Mouse (Mus musculus) heart, embryonic 16.5 days (tissue): ENCODE measurements at regions not wholly inside any gene's neighbourhood (a gene's known extent, or its start where the extent isn't known, plus 50 kb on each side); places are given as distances from the start of the nearest gene placed in this dataset.

Source experiments
- ATAC-seq: fragments of 200-750 bp; cut with Nextera tagmentation; replicated peaks from 2 replicates; pipeline ENCODE4 v1.8.0; 2017; ENCODE audit warnings: moderate number of reproducible peaks; ENCODE audit not compliant: insufficient read depth, low FRiP score; ENCODE audit errors: extremely low read depth
- H3K27ac ChIP-seq: fragments of 300-500 bp; sonication (generic); 2 replicates; pipeline ENCODE4 v1.5.1; 2014; ENCODE audit warnings: mild to moderate bottlenecking, low read length, control low read depth, moderate library complexity
- H3K27me3 ChIP-seq: fragments of 300-500 bp; sonication (generic); 2 replicates; pipeline ENCODE4 v1.6.1; 2014; ENCODE audit warnings: low read length, mixed read lengths; ENCODE audit not compliant: control insufficient read depth, insufficient read depth
- H3K36me3 ChIP-seq: fragments of 300-500 bp; sonication (generic); 2 replicates; pipeline ENCODE4 v1.6.1; 2014; ENCODE audit not compliant: control insufficient read depth, insufficient read depth
- H3K4me1 ChIP-seq: fragments of 300-500 bp; sonication (generic); 2 replicates; pipeline ENCODE4 v1.6.1; 2014; ENCODE audit warnings: low read length, mixed read lengths; ENCODE audit not compliant: control insufficient read depth, insufficient read depth
- H3K4me2 ChIP-seq: fragments of 300-500 bp; sonication (generic); 2 replicates; pipeline ENCODE4 v1.6.1; 2014; ENCODE audit warnings: low read depth, mild to moderate bottlenecking, control low read depth, low read length
- H3K4me3 ChIP-seq: fragments of 300-500 bp; sonication (generic); 2 replicates; pipeline ENCODE4 v1.5.1; 2014; ENCODE audit warnings: mild to moderate bottlenecking, control low read depth, low read length
- H3K9ac ChIP-seq: fragments of 300-500 bp; sonication (generic); 2 replicates; pipeline ENCODE4 v1.6.1; 2014; ENCODE audit warnings: low read length, control low read depth
- H3K9me3 ChIP-seq: fragments of 300-500 bp; sonication (generic); replicated peaks from 2 replicates; pipeline ENCODE4 v1.6.1; 2016; ENCODE audit warnings: low read length; ENCODE audit not compliant: control insufficient read depth
- WGBS: fragments of 180-500 bp; shearing (Covaris S2); extraction: QIAGEN DNeasy Blood & Tissue Kit; methylation state at CpG from one replicate; pipeline ENCODE4 v1.1.7; 2014; 5-methylcytosine and 5-hydroxymethylcytosine counted together

GRCm38 (mm10) chr17:26355301-26355700 lies 59.3 kb upstream of the Neurl1b start:
- H3K4me3 ChIP-seq, result no peak overlapping the region
- 64% methylated on average over 3 of the region's 3 CpGs for WGBS
- H3K27me3 ChIP-seq, result no peaks in the 10 kb centered on the region
- H3K36me3 ChIP-seq, result no peaks in the 10 kb centered on the region
- no peak overlapping the region for H3K9ac ChIP-seq
- H3K27ac ChIP-seq, result no peak overlapping the region
- H3K4me2 ChIP-seq, result no peak overlapping the region
- peaks cover 16% of the 10 kb centered on the region for H3K4me1 ChIP-seq
- ATAC-seq, result no peak
- H3K9me3 ChIP-seq, result no peaks in the 10 kb centered on the region

GRCm38 (mm10) chr17:26356906-26357305 lies 57.7 kb upstream of the Neurl1b start:
- WGBS, result 76% methylated on average over 5 of the region's 5 CpGs
- Histone ChIP-seq H3K27me3 (no peaks in the 10 kb centered on the region), H3K27ac (no peak overlapping the region), H3K4me2 (no peak overlapping the region), H3K36me3 (no peaks in the 10 kb centered on the region), H3K9ac (no peak overlapping the region), H3K4me1 (peaks cover 33% of the 10 kb centered on the region), H3K4me3 (no peak overlapping the region), H3K9me3 (no peaks in the 10 kb centered on the region)
- ATAC-seq, result no peak

- no peaks in the 10 kb centered on the region for H3K27me3 ChIP-seq
- no peak overlapping the region for H3K4me3 ChIP-seq
- no peaks in the 10 kb centered on the region for H3K36me3 ChIP-seq
- 31% methylated on average over 4 of the region's 4 CpGs for WGBS
- H3K4me1 ChIP-seq, result peaks cover 35% of the 10 kb centered on the region
- H3K27ac ChIP-seq, result no peak overlapping the region
- ATAC-seq, result 0 out of 2 replicates have a peak, but pooled peaks have one; percentile 19
- H3K9ac ChIP-seq, result no peak overlapping the region
- H3K4me2 ChIP-seq, result no peak overlapping the region
- H3K9me3 ChIP-seq, result no peaks in the 10 kb centered on the region
These were observed 56.8 kb upstream of the Neurl1b start for GRCm38 (mm10) chr17:26357784-26358183.

GRCm38 (mm10) chr17:26360711-26361110 lies 53.9 kb upstream of the Neurl1b start:
- Histone ChIP-seq H3K27me3 (no peaks in the 10 kb centered on the region), H3K9ac (peak overlapping the region; percentile 48), H3K4me3 (no peak overlapping the region), H3K9me3 (no peaks in the 10 kb centered on the region), H3K36me3 (no peaks in the 10 kb centered on the region), H3K4me2 (no peak overlapping the region), H3K27ac (peak overlapping the region; percentile 75), H3K4me1 (peaks cover 45% of the 10 kb centered on the region)
- WGBS, result 58% methylated on average over 6 of the region's 6 CpGs
- ATAC-seq, result no peak

GRCm38 (mm10) chr17:26361420-26361819 lies 53.2 kb upstream of the Neurl1b start:
- H3K27me3 ChIP-seq, result no peaks in the 10 kb centered on the region
- peak; percentile 43 for ATAC-seq
- H3K4me1 ChIP-seq, result peaks cover 45% of the 10 kb centered on the region
- no peaks in the 10 kb centered on the region for H3K36me3 ChIP-seq
- peak overlapping the region; percentile 48 for H3K9ac ChIP-seq
- peak overlapping the region; percentile 75 for H3K27ac ChIP-seq
- H3K4me2 ChIP-seq, result peak overlapping the region; percentile 27
- H3K4me3 ChIP-seq, result no peak overlapping the region
- 27% methylated on average over 7 of the region's 7 CpGs for WGBS
- H3K9me3 ChIP-seq, result no peaks in the 10 kb centered on the region

GRCm38 (mm10) chr17:26361992-26362391 lies 52.6 kb upstream of the Neurl1b start:
- H3K9ac ChIP-seq, result peak overlapping the region; percentile 44; the same call in 1 of the 2 replicates

GRCm38 (mm10) chr17:26362586-26363361 lies 51.9 kb upstream of the Neurl1b start:
- no peak for ATAC-seq
- 34% methylated on average over 12 of the region's 12 CpGs for WGBS
- H3K4me2 ChIP-seq, result no peak overlapping the region

More at GRCm38 (mm10) chr17:26361992-26362391, 52.6 kb upstream of the Neurl1b start:
- no peaks in the 10 kb centered on the region for H3K9me3 ChIP-seq
- H3K4me3 ChIP-seq, result no peak overlapping the region
- peak overlapping the region; percentile 27 for H3K4me2 ChIP-seq
- no peaks in the 10 kb centered on the region for H3K27me3 ChIP-seq
- ATAC-seq, result peak; percentile 54
- 24% methylated on average over 2 of the region's 3 CpGs for WGBS
- peaks cover 45% of the 10 kb centered on the region for H3K4me1 ChIP-seq
- peak overlapping the region; percentile 75 for H3K27ac ChIP-seq
- H3K36me3 ChIP-seq, result no peaks in the 10 kb centered on the region

GRCm38 (mm10) chr17:26363853-26364532 lies 50.6 kb upstream of the Neurl1b start:
- WGBS, result 58% methylated on average over 5 of the region's 5 CpGs
- H3K4me1 ChIP-seq, result peaks cover 48% of the 10 kb centered on the region
- H3K9ac ChIP-seq, result no peak overlapping the region
- no peak overlapping the region for H3K4me3 ChIP-seq
- H3K9me3 ChIP-seq, result no peaks in the 10 kb centered on the region
- H3K4me2 ChIP-seq, result no peak overlapping the region
- no peak overlapping the region for H3K27ac ChIP-seq
- ATAC-seq, result no peak
- no peaks in the 10 kb centered on the region for H3K27me3 ChIP-seq
- H3K36me3 ChIP-seq, result no peaks in the 10 kb centered on the region

More at GRCm38 (mm10) chr17:26362586-26363361, 51.9 kb upstream of the Neurl1b start:
- Histone ChIP-seq H3K4me1 (peaks cover 42% of the 10 kb centered on the region), H3K9me3 (no peaks in the 10 kb centered on the region), H3K36me3 (no peaks in the 10 kb centered on the region), H3K4me3 (no peak overlapping the region), H3K27ac (peak overlapping the region; percentile 58), H3K9ac (no peak overlapping the region), H3K27me3 (no peaks in the 10 kb centered on the region)
